Mouse (Mus musculus) frontal cortex, postnatal 25 days (tissue): ENCODE measurements around the gene Mepe.

ENCODE experiments used
- DNase-seq, 2 experiments: peaks; one replicate each; pipeline ENCODE4 v3.0.0; 2022; ENCODE audit warnings: low spot score in 2 of 2

The Mepe gene

GRCm38 (mm10) chr5:104351874-104352273 lies 26.7 kb downstream of the Mepe start:
- DNase-seq, result no peak

DNA sequence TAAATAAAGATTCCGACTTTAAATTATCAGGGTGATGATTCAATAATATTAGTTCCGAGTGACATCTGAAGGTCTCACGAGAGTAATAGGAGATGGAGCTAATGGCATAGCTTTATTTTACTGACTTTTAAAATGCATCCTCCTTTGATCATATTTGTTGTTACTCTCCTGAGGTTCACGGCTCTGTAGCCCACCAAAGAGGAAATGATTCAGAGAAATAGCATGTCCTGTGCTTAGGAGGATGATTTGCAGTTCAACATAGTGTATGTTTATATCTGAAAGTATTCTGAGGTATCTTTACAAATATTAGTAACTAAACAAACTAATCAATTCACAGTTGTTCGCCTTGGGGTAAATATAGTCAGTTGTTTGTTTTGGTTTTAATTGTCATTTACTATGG lies 32.4 kb downstream of the Mepe start:
- no peak for DNase-seq

- no peak for DNase-seq
These were observed 33.5 kb downstream of the Mepe start for GRCm38 (mm10) chr5:104358592-104358991.

GRCm38 (mm10) chr5:104359257-104359656 lies 34.1 kb downstream of the Mepe start:
- DNase-seq, result no peak

DNA sequence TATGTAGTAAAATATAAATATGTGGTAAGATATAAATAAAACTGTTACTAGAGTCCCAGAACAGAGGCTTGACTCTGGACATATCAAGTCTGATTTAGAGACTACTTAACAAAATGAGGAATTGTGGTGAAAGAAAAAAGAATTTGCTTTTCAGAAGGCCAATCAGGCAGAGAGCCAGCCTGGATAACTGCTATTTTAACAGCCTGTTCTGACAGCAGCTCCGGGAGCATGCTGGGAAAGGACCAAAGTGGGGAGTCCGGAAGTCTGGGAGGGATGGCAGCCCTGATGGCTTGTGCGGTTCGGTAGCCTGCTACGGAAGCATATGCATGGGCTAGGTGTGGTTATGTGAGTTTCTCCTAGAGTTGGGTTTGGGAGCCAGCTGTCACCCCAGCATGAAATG lies 45.5 kb downstream of the Mepe start:
- DNase-seq, result no peak

- no peak for DNase-seq
These were observed 46.2 kb downstream of the Mepe start for GRCm38 (mm10) chr5:104371284-104371683.

DNA sequence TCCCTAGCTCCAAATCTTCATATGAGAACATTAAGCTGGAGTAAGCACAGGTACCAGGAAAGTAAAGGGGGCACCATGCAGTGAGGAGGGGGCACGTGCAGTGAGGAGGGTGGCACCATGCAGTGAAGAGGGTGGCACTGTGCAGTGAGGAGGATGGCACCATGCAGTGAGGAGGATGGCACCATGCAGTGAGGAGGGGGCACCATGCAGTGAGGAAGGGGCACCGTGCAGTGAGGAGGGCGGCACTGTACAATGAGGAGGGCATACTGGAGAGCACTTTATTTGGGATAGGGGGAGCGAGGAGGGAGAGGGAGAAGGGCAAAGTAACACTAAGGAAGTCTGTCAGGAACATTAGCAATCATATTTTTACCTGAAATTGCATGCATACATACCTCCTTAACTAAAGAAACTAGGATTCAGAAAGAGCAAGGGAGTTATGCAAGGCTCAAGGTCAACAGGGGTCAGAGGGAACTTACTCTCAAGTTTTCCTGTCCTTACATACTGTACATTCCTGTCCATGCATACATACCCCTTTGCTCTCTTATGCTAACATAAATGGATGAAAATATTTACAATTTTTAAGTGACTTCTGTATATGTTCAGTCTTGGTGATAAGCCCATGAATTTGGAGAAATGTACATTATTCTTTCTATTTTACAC lies 48.6 kb downstream of the Mepe start:
- DNase-seq, result no peak

DNA sequence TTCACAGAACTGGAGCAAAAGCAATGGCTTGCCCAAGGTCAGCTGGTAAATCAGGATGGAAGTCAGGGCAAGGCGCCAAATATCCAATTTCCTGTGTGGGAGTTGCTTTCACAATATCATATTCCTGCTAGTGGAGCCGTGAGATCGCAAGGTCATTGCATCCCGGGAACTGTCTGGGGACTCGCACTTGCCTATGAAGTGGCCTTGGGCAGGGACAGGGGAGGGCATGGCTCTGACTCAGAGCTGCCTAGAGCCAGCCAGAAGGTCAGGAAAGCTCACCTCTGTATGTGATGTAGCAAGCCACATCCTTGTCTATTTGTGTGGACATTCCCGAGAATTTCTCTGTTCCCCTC lies 49.2 kb downstream of the Mepe start:
- DNase-seq, result no peak

- DNase-seq, result no peak
These were observed 50.0 kb downstream of the Mepe start for GRCm38 (mm10) chr5:104375132-104375531.

- DNase-seq, result no peak
These were observed 51.8 kb downstream of the Mepe start for GRCm38 (mm10) chr5:104376890-104377289.

DNA sequence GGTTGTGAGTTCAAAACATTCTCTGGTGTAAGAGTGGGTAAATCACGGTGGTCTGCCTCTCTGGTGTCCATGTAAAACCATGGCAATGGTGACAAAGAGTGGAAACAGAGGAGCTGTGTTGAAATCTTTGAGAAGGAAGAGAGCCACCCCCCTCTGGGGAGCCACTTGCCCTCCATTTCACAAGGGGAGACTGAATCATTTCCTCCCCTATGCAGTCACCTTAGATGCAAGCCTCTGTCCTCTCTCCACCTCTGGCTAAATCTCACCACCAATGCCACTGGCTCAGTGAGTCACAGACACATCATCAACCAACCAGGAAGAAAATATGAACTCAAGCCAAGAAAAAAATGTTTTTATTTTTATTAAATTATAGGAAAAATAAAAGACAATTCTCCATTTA lies 55.4 kb downstream of the Mepe start:
- no peak for DNase-seq

- DNase-seq, result no peak
These were observed 56.5 kb downstream of the Mepe start for GRCm38 (mm10) chr5:104381671-104382070.

GRCm38 (mm10) chr5:104384540-104384939 lies 59.4 kb downstream of the Mepe start:
- no peak for DNase-seq

- DNase-seq, result no peak
These were observed 60.4 kb downstream of the Mepe start for GRCm38 (mm10) chr5:104385521-104385920.

GRCm38 (mm10) chr5:104386908-104387307 lies 61.8 kb downstream of the Mepe start:
- no peak for DNase-seq
